In the genomic region with DNA sequence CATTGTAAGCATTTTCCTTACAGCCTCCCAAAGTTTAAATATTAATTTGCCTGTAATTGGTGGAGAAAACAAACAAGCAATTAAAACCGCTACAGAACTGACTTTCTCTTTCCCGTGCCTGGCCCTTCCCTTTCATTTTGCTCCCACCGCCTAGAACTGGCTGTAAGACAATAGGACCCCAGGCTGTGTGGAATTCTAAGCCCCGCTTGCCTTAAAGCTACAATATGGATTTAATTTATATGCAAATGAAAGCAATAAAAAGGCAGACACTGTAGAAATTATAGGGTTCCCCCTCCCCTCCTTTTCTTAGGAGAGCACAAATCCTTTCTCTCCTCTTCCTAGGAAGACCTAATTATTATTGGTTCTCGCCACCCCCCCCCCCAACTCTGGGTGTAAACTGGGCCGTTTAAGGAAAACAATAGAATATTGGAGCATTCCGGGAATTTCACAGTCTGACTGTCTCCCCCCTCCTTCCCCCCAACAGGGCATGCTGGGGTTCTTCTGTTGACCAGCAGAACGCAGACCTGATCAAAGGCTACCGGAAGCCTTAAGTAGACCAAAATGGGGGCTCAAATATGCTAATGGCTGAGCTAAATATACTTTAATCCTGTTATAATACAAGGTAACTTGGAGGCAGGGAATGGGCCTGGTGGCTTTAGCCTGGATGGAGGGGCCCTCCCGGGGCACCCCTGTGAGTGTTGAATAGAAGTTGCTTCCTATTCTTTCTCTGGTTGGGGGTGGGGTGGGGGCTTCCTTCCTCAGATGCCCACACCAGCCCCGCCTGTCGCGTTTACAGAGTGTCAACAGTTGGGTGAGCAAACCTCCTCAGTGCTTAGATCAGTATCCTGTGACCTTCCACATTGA, we compare ENCODE assay signal across 9 mouse cellular contexts. TPM values are rescaled to one million over a fixed set of nuclear protein-coding genes. Genes with fewer than 3 reads are reported as not detected.
DNase-seq lines count a peak whose midpoint lies in the region; ATAC-seq lines count a peak whose summit lies in the region.
"Had no signal": no experiment of that assay in that cellular context is flagged by ENCODE, and none has a peak within 500 bp of the region (broad histone marks: within the 10 kb centered on the region; RNA-seq: fewer than 3 reads in every experiment).

No protein-coding gene starts in this region.

- H3K4me2 ChIP-seq in embryonic facial prominence, embryonic 12.5 days (replicated peaks), result peak overlapping the region; percentile 37
- H3K4me2 ChIP-seq in hindbrain, embryonic 15.5 days, result peak overlapping the region; percentile 46
- H3K4me2 ChIP-seq in neural tube, embryonic 12.5 days (replicated peaks), result peak overlapping the region; percentile 50

- peak; percentile 2 for DNase-seq in kidney, postnatal 14 days
- no peak for DNase-seq in kidney, adult 8-10 months
- DNase-seq in layer of hippocampus, adult 9-11 months, result no peak
- no peak for DNase-seq in spleen, postnatal 14 days (ENCODE audit: low spot score in 2 of 2)
- no peak for DNase-seq in testis, postnatal 14 days (ENCODE audit: low spot score)

- peak; percentile 41; the same call in 1 of the 2 replicates for ATAC-seq in embryonic facial prominence, embryonic 12.5 days (ENCODE audit: insufficient number of reproducible peaks, insufficient read depth, low FRiP score, low TSS enrichment)
- peak; percentile 85 for ATAC-seq in hindbrain, embryonic 15.5 days (ENCODE audit: low FRiP score, low read depth)
- peak; percentile 90 for ATAC-seq in neural tube, embryonic 12.5 days (ENCODE audit: low FRiP score, low read depth)

- peaks cover 11% of the 10 kb centered on the region for H3K4me1 ChIP-seq in embryonic facial prominence, embryonic 12.5 days
- H3K4me1 ChIP-seq in hindbrain, embryonic 15.5 days (replicated peaks), result peaks cover 22% of the 10 kb centered on the region
- H3K4me1 ChIP-seq in neural tube, embryonic 12.5 days, result peaks cover 15% of the 10 kb centered on the region

- H3K27ac ChIP-seq in embryonic facial prominence, embryonic 12.5 days, result no peak overlapping the region
- peak overlapping the region; percentile 49 for H3K27ac ChIP-seq in hindbrain, embryonic 15.5 days (replicated peaks)
- no peak overlapping the region for H3K27ac ChIP-seq in neural tube, embryonic 12.5 days

- H3K9me3 ChIP-seq in embryonic facial prominence, embryonic 12.5 days, result no peaks in the 10 kb centered on the region
- H3K9me3 ChIP-seq in hindbrain, embryonic 15.5 days, result no peaks in the 10 kb centered on the region
- no peaks in the 10 kb centered on the region for H3K9me3 ChIP-seq in neural tube, embryonic 12.5 days

- H3K27me3 ChIP-seq in embryonic facial prominence, embryonic 12.5 days, result 0 out of 2 replicates have a peak, but pooled peaks cover 7% of the 10 kb centered on the region
- H3K27me3 ChIP-seq in hindbrain, embryonic 15.5 days, result no peaks in the 10 kb centered on the region
- H3K27me3 ChIP-seq in neural tube, embryonic 12.5 days (replicated peaks), result no peaks in the 10 kb centered on the region; the same call in 1 of the 2 replicates

- H3K4me3 ChIP-seq in embryonic facial prominence, embryonic 12.5 days, result peak overlapping the region; percentile 5; the same call in 1 of the 2 replicates
- H3K4me3 ChIP-seq in hindbrain, embryonic 15.5 days, result peak overlapping the region; percentile 9; the same call in 1 of the 2 replicates
- no peak overlapping the region; the same call in 1 of the 2 replicates for H3K4me3 ChIP-seq in neural tube, embryonic 12.5 days

- 10% methylated on average over 13 of the region's 13 CpGs for WGBS in embryonic facial prominence, embryonic 12.5 days
- WGBS in hindbrain, embryonic 15.5 days, result 4% methylated on average over 13 of the region's 13 CpGs
- WGBS in neural tube, embryonic 12.5 days, result 3% methylated on average over 12 of the region's 13 CpGs

- no peaks in the 10 kb centered on the region for H3K36me3 ChIP-seq in embryonic facial prominence, embryonic 12.5 days
- no peaks in the 10 kb centered on the region for H3K36me3 ChIP-seq in hindbrain, embryonic 15.5 days
- no peaks in the 10 kb centered on the region for H3K36me3 ChIP-seq in neural tube, embryonic 12.5 days

- H3K9ac ChIP-seq in embryonic facial prominence, embryonic 12.5 days, result no peak overlapping the region
- H3K9ac ChIP-seq in hindbrain, embryonic 15.5 days, result 0 out of 2 replicates have a peak overlapping the region, but pooled peaks have one; percentile 8
- H3K9ac ChIP-seq in neural tube, embryonic 12.5 days, result 0 out of 2 replicates have a peak overlapping the region, but pooled peaks have one; percentile 0

RNA-seq across cellular contexts. Expression of gene En1, which starts 41.9 kb away (rescaled TPM):
- polyA plus RNA-seq in embryonic facial prominence, embryonic 12.5 days (2016; fragmentation: Nextera tagmentation; extraction: Ambion mirVana), result 1.5 TPM in 2 replicates
- 3.7 and 8.0 TPM in 2 replicates for polyA plus RNA-seq in hindbrain, embryonic 15.5 days (2015; fragmentation: Nextera tagmentation; extraction: Ambion mirVana)
- polyA plus RNA-seq in neural tube, embryonic 12.5 days (2016; fragmentation: Nextera tagmentation; extraction: Ambion mirVana), result 3.9 and 4.2 TPM in 2 replicates
- polyA plus RNA-seq: frontal cortex, adult 2 months had no signal
